Mouse (Mus musculus): ENCODE results near the gene Mllt1. TPM values are rescaled to one million over a fixed set of nuclear protein-coding genes. Genes with fewer than 3 reads are reported as not detected.

The Mllt1 gene
- total and polyA plus RNA-seq, 3 experiments: 17.1 to 40.4 (median 20.3) TPM

DNA sequence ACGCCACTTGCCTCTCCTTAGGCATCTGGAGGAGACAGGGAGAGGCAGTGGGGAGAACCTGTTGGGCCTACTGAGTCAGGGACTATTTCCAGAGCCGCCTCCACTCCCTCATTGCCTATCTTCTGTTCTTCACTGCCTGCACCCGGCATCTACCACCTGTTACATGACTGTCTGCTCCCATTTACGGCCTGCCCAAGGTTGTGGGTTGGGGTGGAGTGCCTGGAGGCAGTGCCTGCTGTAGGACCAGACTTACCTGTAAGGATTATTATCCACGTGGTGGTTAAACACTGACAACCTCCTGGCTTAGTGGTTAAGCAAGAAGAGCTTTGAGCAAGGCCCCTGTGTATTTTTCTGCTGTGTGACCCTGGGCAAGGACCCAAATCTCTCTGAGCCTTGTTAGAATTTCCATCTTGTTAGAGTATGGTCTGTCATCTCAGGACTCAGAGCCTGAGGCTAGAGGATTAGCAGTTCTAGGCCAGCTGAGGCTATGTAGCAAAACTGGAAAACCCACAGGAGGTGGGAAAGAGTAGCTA lies 39.6 kb upstream of the Mllt1 start:
- in situ Hi-C loops (cut with MboI; ENCODE audit: low pct_ligation_motif_present, low pct_unique_long_range_greater_than_20kb, low sequenced_read_pairs): no loop called here
- TF ChIP-seq MXI1 (IDR thresholded peaks at IDR 0.05; ENCODE audit: low read depth, low read length) (no peak), BHLHE40 (IDR thresholded peaks at IDR 0.05; ENCODE audit: low read depth, low read length) (no peak), POLR2AphosphoS2 (IDR thresholded peaks at IDR 0.05; ENCODE audit: low read depth, low read length) (no peak), ETS1 (conservative IDR thresholded peaks at IDR 0.05; ENCODE audit: low read depth, low read length) (no peak), PAX5 (IDR thresholded peaks at IDR 0.05; ENCODE audit: low read length) (no peak), MYC (IDR thresholded peaks at IDR 0.05; ENCODE audit: low read depth, low read length) (no peak), RAD21 (IDR thresholded peaks at IDR 0.05; ENCODE audit: low read depth, low read length) (no peak), TBP (conservative IDR thresholded peaks at IDR 0.05; ENCODE audit: low read depth, low read length) (no peak), CTCF (conservative IDR thresholded peaks at IDR 0.05 in 1 of 2, IDR thresholded peaks at IDR 0.05 in 1 of 2; ENCODE audit: low read depth in 2 of 2, low read length in 2 of 2) (no peak), SMC3 (IDR thresholded peaks at IDR 0.05; ENCODE audit: low read depth, low read length) (no peak), TCF12 (IDR thresholded peaks at IDR 0.05; ENCODE audit: low read depth, low read length) (no peak), IRF4 (IDR thresholded peaks at IDR 0.05; ENCODE audit: low read depth, low read length) (no peak), CHD1 (IDR thresholded peaks at IDR 0.05; ENCODE audit: low read depth, low read length) (no peak), MAX (IDR thresholded peaks at IDR 0.05; ENCODE audit: low read length) (no peak), ZNF384 (IDR thresholded peaks at IDR 0.05; ENCODE audit: low read depth, low read length) (no peak), MAZ (IDR thresholded peaks at IDR 0.05; ENCODE audit: low read depth, low read length) (no peak), KAT2A (IDR thresholded peaks at IDR 0.05; ENCODE audit: insufficient replicate concordance, low read length) (no peak), ZC3H11A (IDR thresholded peaks at IDR 0.05; ENCODE audit: low read depth, low read length) (no peak), NELFE (IDR thresholded peaks at IDR 0.05; ENCODE audit: low read depth, low read length) (no peak), JUND (conservative IDR thresholded peaks at IDR 0.05; ENCODE audit: low read depth, low read length) (no peak)
- Histone ChIP-seq H3K79me2 (replicated peaks; ENCODE audit: control insufficient read depth, extremely low read depth, insufficient read depth, poor library complexity, severe bottlenecking) (no peaks in the 10 kb centered on the region), H3K4me2 (ENCODE audit: insufficient read depth, low read depth, poor library complexity, severe bottlenecking) (no peak overlapping the region), H3K9me3 (replicated peaks; ENCODE audit: low read length) (no peaks in the 10 kb centered on the region), H3K36me3 (replicated peaks in 1 of 2; ENCODE audit: control insufficient read depth in 1 of 2, insufficient read depth in 1 of 2, low read length in 1 of 2) (no peaks in the 10 kb centered on the region), H3K27ac (ENCODE audit: insufficient read depth, low read depth) (no peak overlapping the region), H3K4me3 (replicated peaks in 1 of 3; ENCODE audit: low read depth in 2 of 3, low read length in 2 of 3, poor library complexity in 1 of 3) (no peak overlapping the region), H3K9ac (ENCODE audit: insufficient read depth, low read depth) (no peak overlapping the region), H3K4me1 (ENCODE audit: control insufficient read depth in 1 of 2, insufficient read depth in 2 of 2) (no peaks in the 10 kb centered on the region), H3K27me3 (replicated peaks) (peaks cover 22% of the 10 kb centered on the region)
- DNase-seq (ENCODE audit: extremely low read depth): no peak
- dilution Hi-C loops (cut with MboI; ENCODE audit: extremely low pct_ligation_motif_present, extremely low pct_unique_long_range_greater_than_20kb, low sequenced_read_pairs): no loop called here

DNA sequence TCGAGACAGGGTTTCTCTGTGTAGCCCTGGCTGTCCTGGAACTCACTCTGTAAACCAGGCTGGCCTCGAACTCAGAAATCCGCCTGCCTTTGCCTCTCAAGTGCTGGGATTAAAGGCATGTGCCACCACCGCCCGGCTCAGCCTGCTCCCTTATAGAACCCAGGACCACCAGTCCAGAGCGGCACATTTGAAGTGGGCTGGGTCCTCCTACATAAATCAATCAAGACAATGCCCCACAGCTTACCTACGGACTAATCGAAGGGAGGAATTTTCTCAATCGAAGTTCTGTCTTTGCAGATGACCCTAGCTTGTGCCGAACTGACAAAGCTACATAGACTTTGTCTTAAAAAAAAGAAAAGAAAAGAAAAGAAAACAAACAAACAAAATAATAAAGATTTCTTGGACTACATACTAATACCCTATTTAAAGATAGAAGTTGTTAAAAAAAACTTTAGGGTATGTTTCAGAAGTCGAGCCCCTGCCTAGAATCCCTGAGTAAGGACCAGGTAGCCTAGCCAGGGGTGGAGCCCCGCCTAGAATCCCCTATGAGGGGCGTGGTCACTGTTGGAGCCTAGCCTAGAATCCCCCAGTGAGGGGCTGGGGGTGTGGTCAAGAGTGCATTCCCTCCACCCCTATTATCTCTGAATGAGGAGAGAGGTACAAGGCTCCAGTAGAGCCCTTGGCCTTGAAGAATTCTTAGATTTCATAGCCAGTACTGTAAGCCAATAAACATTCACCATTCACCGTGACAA lies 38.9 kb upstream of the Mllt1 start:
- H3K36me3 ChIP-seq (replicated peaks in 1 of 2; ENCODE audit: control insufficient read depth in 1 of 2, insufficient read depth in 1 of 2, low read length in 1 of 2): no peaks in the 10 kb centered on the region
- no peak overlapping the region for H3K9ac ChIP-seq (ENCODE audit: insufficient read depth, low read depth)
- dilution Hi-C loops (cut with MboI; ENCODE audit: extremely low pct_ligation_motif_present, extremely low pct_unique_long_range_greater_than_20kb, low sequenced_read_pairs): no loop called here
- no peak overlapping the region for H3K4me3 ChIP-seq (replicated peaks in 1 of 3; ENCODE audit: low read depth in 2 of 3, low read length in 2 of 3, poor library complexity in 1 of 3)
- H3K4me1 ChIP-seq (ENCODE audit: control insufficient read depth in 1 of 2, insufficient read depth in 2 of 2): no peaks in the 10 kb centered on the region
- peaks cover 28% of the 10 kb centered on the region for H3K27me3 ChIP-seq (replicated peaks)
- no peak for DNase-seq (ENCODE audit: extremely low read depth)
- no peak for TF ChIP-seq MEF2A (IDR thresholded peaks at IDR 0.05; ENCODE audit: borderline replicate concordance, low read depth, low read length)
- no peak for TF ChIP-seq ELF1 (IDR thresholded peaks at IDR 0.05; ENCODE audit: low read depth, low read length)
- TF ChIP-seq EP300 (IDR thresholded peaks at IDR 0.05; ENCODE audit: low read length): no peak
- TF ChIP-seq POLR2A (IDR thresholded peaks at IDR 0.05; ENCODE audit: low read depth, low read length): no peak
- TF ChIP-seq ZC3H11A (IDR thresholded peaks at IDR 0.05; ENCODE audit: low read depth, low read length): no peak
- no peak for TF ChIP-seq NELFE (IDR thresholded peaks at IDR 0.05; ENCODE audit: low read depth, low read length)
- in situ Hi-C loops (cut with MboI; ENCODE audit: low pct_ligation_motif_present, low pct_unique_long_range_greater_than_20kb, low sequenced_read_pairs): no loop called here
- no peaks in the 10 kb centered on the region for H3K9me3 ChIP-seq (replicated peaks; ENCODE audit: low read length)
- H3K79me2 ChIP-seq (replicated peaks; ENCODE audit: control insufficient read depth, extremely low read depth, insufficient read depth, poor library complexity, severe bottlenecking): no peaks in the 10 kb centered on the region
- H3K4me2 ChIP-seq (ENCODE audit: insufficient read depth, low read depth, poor library complexity, severe bottlenecking): no peak overlapping the region
- H3K27ac ChIP-seq (ENCODE audit: insufficient read depth, low read depth): no peak overlapping the region
